Mouse (Mus musculus) G1E (cell line): ENCODE data around the gene Gm2916. TPM values are rescaled to one million over a fixed set of nuclear protein-coding genes. Genes with fewer than 3 reads are reported as not detected.
"Not testable (repeated sequence)": the region's sequence is repeated elsewhere in the genome, so short reads cannot be mapped to it uniquely, and the experiment has no call there.

ENCODE experiments used
- ATAC-seq: 2 replicates; pipeline ENCODE4 v1.8.0; 2016; ENCODE audit warnings: mild to moderate bottlenecking; ENCODE audit not compliant: insufficient number of reproducible peaks, poor library complexity, low FRiP score, severe bottlenecking; ENCODE audit errors: extremely low read depth
- DNase-seq: peaks from one replicate; pipeline ENCODE4 v3.0.0; 2012; ENCODE audit warnings: low spot score
- H3K27me3 ChIP-seq: 2 replicates; pipeline ENCODE4 v1.6.1; 2012; ENCODE audit warnings: mild to moderate bottlenecking, low read length, inconsistent platforms; ENCODE audit not compliant: insufficient read depth
- H3K36me3 ChIP-seq: replicated peaks from 2 replicates; pipeline ENCODE3; 2012; ENCODE audit warnings: mild to moderate bottlenecking, inconsistent platforms
- H3K4me1 ChIP-seq: 2 replicates; pipeline ENCODE4 v1.6.1; 2012; ENCODE audit warnings: low read depth, low read length, inconsistent platforms, mixed read lengths; ENCODE audit not compliant: insufficient read depth
- H3K4me3 ChIP-seq: 2 replicates; pipeline ENCODE4 v1.5.1; 2012; ENCODE audit warnings: low read depth, mild to moderate bottlenecking, inconsistent platforms, low read length, moderate library complexity, mixed read lengths
- H3K9me3 ChIP-seq: replicated peaks from 2 replicates; pipeline ENCODE4 v1.6.1; 2012; ENCODE audit warnings: inconsistent platforms
- polyA plus RNA-seq: library from polyadenylated mRNA; stranded (reverse); fragments of >175 nt; gene quantifications from 2 replicates; pipeline ENCODE4 v1.2.3, GENCODE M21; 2012
- total RNA-seq, 2 experiments: library from RNA; stranded (forward) in 1 of 2; stranded (reverse) in 1 of 2; fragments of 200-1000 nt in 1 of 2; fragments of >200 nt in 1 of 2; fragmentation: Nextera tagmentation in 1 of 2; gene quantifications; 2 replicates each; pipeline ENCODE4 v1.2.3; 2014 to 2017

Gm2916 gene
- not detected in 2 replicates for total RNA-seq (2014; fragmentation: Nextera tagmentation)
- 0.11 TPM in 1 of 2 replicates, not detected in the other for total RNA-seq (2017)
- not detected in 2 replicates for polyA plus RNA-seq

GRCm38 (mm10) chr14:3883872-3884271, at the start of gene Gm2916:
Gene Gm2916, plus strand, starts transcription at chr14:3884172.
- not testable (repeated sequence) for DNase-seq, H3K9me3 ChIP-seq, H3K36me3 ChIP-seq, ATAC-seq, H3K27me3 ChIP-seq, H3K4me1 ChIP-seq, H3K4me3 ChIP-seq

- H3K4me1 ChIP-seq, DNase-seq, H3K9me3 ChIP-seq, H3K27me3 ChIP-seq, H3K4me3 ChIP-seq, ATAC-seq, H3K36me3 ChIP-seq: not testable (repeated sequence)
Observed at GRCm38 (mm10) chr14:3845945-3846344, 38.0 kb upstream of the Gm2916 start, which contains the start of gene Gm3033. Gene Gm3033, plus strand, starts transcription at chr14:3846245.

GRCm38 (mm10) chr14:3931456-3931855, 47.5 kb downstream of the Gm2916 start, which contains the start of gene Gm3029:
Gene Gm3029, plus strand, starts transcription at chr14:3931756.
- not testable (repeated sequence) for H3K4me1 ChIP-seq, ATAC-seq, H3K36me3 ChIP-seq, H3K4me3 ChIP-seq, H3K27me3 ChIP-seq, DNase-seq, H3K9me3 ChIP-seq

- H3K9me3 ChIP-seq, ATAC-seq, H3K36me3 ChIP-seq, H3K27me3 ChIP-seq, H3K4me1 ChIP-seq, H3K4me3 ChIP-seq, DNase-seq: not testable (repeated sequence)
Observed at GRCm38 (mm10) chr14:3963247-3963646, 79.3 kb downstream of the Gm2916 start, which contains the start of gene Gm3095. Gene Gm3095, plus strand, starts transcription at chr14:3963547.

Other genes starting within 250 kb of the Gm2916 start
- gene Gm3012, start 249.7 kb upstream of the Gm2916 start, total RNA-seq (2014; fragmentation: Nextera tagmentation): not detected in 2 replicates
- not detected in 2 replicates for gene Gm3012, start 249.7 kb upstream of the Gm2916 start, total RNA-seq (2017)
- not detected in 2 replicates for gene Gm3012, start 249.7 kb upstream of the Gm2916 start, polyA plus RNA-seq
- not detected in 2 replicates for gene Gm3020, start 232.1 kb upstream of the Gm2916 start, total RNA-seq (2014; fragmentation: Nextera tagmentation)
- not detected in 2 replicates for gene Gm3020, start 232.1 kb upstream of the Gm2916 start, total RNA-seq (2017)
- gene Gm3020, start 232.1 kb upstream of the Gm2916 start, polyA plus RNA-seq: not detected in 2 replicates
- not detected in 2 replicates for gene Gm3043, start 195.4 kb upstream of the Gm2916 start, total RNA-seq (2014; fragmentation: Nextera tagmentation)
- not detected in 2 replicates for gene Gm3043, start 195.4 kb upstream of the Gm2916 start, total RNA-seq (2017)
- not detected in 2 replicates for gene Gm3043, start 195.4 kb upstream of the Gm2916 start, polyA plus RNA-seq
- gene Gm3002, start 74.1 kb upstream of the Gm2916 start, total RNA-seq (2014; fragmentation: Nextera tagmentation): not detected in 2 replicates
- gene Gm3002, start 74.1 kb upstream of the Gm2916 start, total RNA-seq (2017): 2.0 TPM in 1 of 2 replicates, not detected in the other
- not detected in 2 replicates for gene Gm3002, start 74.1 kb upstream of the Gm2916 start, polyA plus RNA-seq
- not detected in 2 replicates for gene Gm3033, start 37.9 kb upstream of the Gm2916 start, total RNA-seq (2014; fragmentation: Nextera tagmentation)
- gene Gm3033, start 37.9 kb upstream of the Gm2916 start, total RNA-seq (2017): not detected in 2 replicates
- gene Gm3033, start 37.9 kb upstream of the Gm2916 start, polyA plus RNA-seq: not detected in 2 replicates
- gene Gm3029, start 47.6 kb downstream of the Gm2916 start, total RNA-seq (2014; fragmentation: Nextera tagmentation): not detected in 2 replicates
- gene Gm3029, start 47.6 kb downstream of the Gm2916 start, total RNA-seq (2017): not detected in 2 replicates
- gene Gm3029, start 47.6 kb downstream of the Gm2916 start, polyA plus RNA-seq: not detected in 2 replicates
- gene Gm3095, start 79.4 kb downstream of the Gm2916 start, total RNA-seq (2014; fragmentation: Nextera tagmentation): not detected in 2 replicates
- 0.41 TPM in 1 of 2 replicates, not detected in the other for gene Gm3095, start 79.4 kb downstream of the Gm2916 start, total RNA-seq (2017)
- not detected in 2 replicates for gene Gm3095, start 79.4 kb downstream of the Gm2916 start, polyA plus RNA-seq
- not detected in 2 replicates for gene Gm3099, start 114.2 kb downstream of the Gm2916 start, total RNA-seq (2014; fragmentation: Nextera tagmentation)
- gene Gm3099, start 114.2 kb downstream of the Gm2916 start, total RNA-seq (2017): not detected in 2 replicates
- gene Gm3099, start 114.2 kb downstream of the Gm2916 start, polyA plus RNA-seq: not detected in 2 replicates
- not detected in 2 replicates for gene Gm5796, start 139.8 kb downstream of the Gm2916 start, total RNA-seq (2014; fragmentation: Nextera tagmentation)
- 0.33 and 0.46 TPM in 2 replicates for gene Gm5796, start 139.8 kb downstream of the Gm2916 start, total RNA-seq (2017)
- gene Gm5796, start 139.8 kb downstream of the Gm2916 start, polyA plus RNA-seq: not detected in 2 replicates
- gene Gm3115, start 199.9 kb downstream of the Gm2916 start, total RNA-seq (2014; fragmentation: Nextera tagmentation): not detected in 2 replicates
- 0.17 and 0.33 TPM in 2 replicates for gene Gm3115, start 199.9 kb downstream of the Gm2916 start, total RNA-seq (2017)
- gene Gm3115, start 199.9 kb downstream of the Gm2916 start, polyA plus RNA-seq: not detected in 2 replicates
- not detected in 2 replicates for gene Gm8108, start 226.4 kb downstream of the Gm2916 start, total RNA-seq (2014; fragmentation: Nextera tagmentation)
- 0.16 TPM in 1 of 2 replicates, not detected in the other for gene Gm8108, start 226.4 kb downstream of the Gm2916 start, total RNA-seq (2017)
- gene Gm8108, start 226.4 kb downstream of the Gm2916 start, polyA plus RNA-seq: not detected in 2 replicates